Mouse (Mus musculus) testis, adult 2 months (tissue): ENCODE results near the gene Ugt1a6b.

Experiments
- CTCF ChIP-seq: fragments of 200-500 bp; IDR thresholded peaks from 2 replicates; pipeline ENCODE4 v1.5.1; 2012; ENCODE audit warnings: low read depth, mild to moderate bottlenecking, inconsistent platforms, low read length, moderate library complexity; ENCODE audit not compliant: control insufficient read depth, insufficient read depth, insufficient replicate concordance
- POLR2A ChIP-seq: fragments of 200-500 bp; IDR thresholded peaks from 2 replicates; pipeline ENCODE4 v1.6.1; 2012; ENCODE audit warnings: low read depth, mild to moderate bottlenecking, inconsistent platforms, low read length, moderate library complexity; ENCODE audit not compliant: control insufficient read depth

DNA sequence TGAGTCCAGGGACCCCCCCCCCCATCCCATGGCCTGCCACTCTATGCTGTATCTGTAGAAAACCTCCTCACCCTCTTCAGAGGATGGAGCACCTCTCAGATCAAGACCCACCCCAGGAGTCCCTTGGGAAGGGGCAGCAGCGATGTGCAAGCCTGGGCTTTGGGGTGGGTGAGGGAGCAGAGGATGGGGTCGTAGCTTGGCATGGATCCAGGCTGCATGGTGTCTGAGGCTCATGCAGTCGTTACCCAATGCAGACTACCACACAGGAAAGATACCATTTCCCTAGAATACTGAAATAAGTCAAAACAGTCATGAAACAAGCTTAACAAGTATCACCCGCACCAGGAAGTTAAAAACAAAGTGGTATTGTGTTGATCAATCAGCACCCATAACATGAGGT is 145.6 kb downstream of the Ugt1a6b start:
- TF ChIP-seq CTCF (no peak), POLR2A (no peak)
